Mouse (Mus musculus): Measurements from ENCODE around the gene Gys1. TPM values are rescaled to one million over a fixed set of nuclear protein-coding genes. Genes with fewer than 3 reads are reported as not detected.
A peak's percentile ranks its signal among the peaks of the same experiment; 100 is the strongest.

Gys1 gene
- total and polyA plus RNA-seq, 3 experiments = 14.0 to 27.2 (median 23.9) TPM

DNA sequence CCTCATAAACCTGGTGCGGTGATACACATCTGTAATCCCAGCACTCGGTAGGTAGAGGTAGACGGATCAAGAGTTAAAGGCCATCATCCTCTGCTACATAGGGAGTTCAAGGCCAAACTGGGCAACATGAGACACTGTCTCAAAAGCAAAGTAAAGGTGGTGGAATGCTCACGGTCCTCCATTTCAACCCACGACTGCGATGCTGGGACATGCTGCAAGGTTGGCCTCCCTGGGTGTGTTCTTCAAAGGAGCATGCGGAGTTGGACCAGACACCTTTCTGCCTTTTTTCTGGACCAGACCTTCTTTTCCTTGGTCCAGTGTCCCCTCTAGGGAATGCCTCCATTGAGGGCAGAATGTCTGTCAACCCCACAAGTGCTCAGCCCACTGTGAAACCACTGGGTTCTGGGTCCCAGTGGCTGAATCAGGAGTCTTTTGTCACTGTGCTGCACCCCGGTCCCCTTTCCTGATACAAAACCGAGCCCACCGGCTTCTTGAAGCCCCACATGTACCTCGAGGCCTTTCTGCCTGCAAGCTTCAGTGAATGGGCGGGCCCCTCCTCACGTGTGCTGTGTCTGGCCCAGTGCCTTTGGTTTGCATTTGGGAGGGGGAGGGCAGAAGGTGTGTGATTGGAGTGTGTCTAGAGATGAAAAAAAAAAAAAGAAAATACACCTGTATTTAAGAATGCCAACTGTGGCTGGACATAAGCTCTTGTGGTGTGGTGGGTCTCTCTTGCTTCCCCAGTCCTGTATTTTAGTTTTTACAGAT is 21.5 kb downstream of the Gys1 start:
- peaks cover 43 to 76% of the 10 kb centered on the region in 2 experiments for H3K36me3 ChIP-seq (replicated peaks in 1 of 2; ENCODE audit: control insufficient read depth in 1 of 2, insufficient read depth in 1 of 2, low read length in 1 of 2)

DNA sequence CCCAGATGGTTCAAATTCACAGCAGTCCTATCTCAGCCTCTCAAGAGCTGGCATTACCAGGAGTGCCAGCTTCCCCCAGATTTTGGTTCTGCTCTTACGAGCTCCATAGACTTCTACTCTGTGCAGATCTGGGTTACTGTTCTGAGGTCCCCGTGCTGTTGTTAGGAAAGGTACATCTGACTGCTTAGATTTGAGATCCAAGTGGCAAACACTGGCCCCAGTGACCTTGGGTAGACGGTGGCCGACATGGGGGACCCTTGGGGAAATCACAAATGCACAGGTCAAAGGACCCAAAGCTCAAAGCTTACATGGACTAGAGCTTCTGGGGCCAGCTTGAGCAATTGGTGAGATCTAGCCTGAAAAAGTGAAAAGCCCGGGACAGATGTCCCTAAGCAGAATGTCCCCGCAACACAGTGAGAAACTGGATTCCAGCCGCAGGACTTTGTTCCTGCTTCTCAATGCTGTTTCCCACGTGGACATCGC is 22.1 kb downstream of the Gys1 start:
- Histone ChIP-seq H3K4me2 (ENCODE audit: insufficient read depth, low read depth, poor library complexity, severe bottlenecking) (no peak overlapping the region), H3K27ac (ENCODE audit: insufficient read depth, low read depth) (no peak overlapping the region), H3K79me2 (replicated peaks; ENCODE audit: control insufficient read depth, extremely low read depth, insufficient read depth, poor library complexity, severe bottlenecking) (peaks cover 19% of the 10 kb centered on the region), H3K4me3 (replicated peaks in 1 of 3; ENCODE audit: low read depth in 2 of 3, low read length in 2 of 3, poor library complexity in 1 of 3) (peak overlapping the region in 1 of 3 experiments; percentile 50), H3K4me1 (ENCODE audit: control insufficient read depth in 1 of 2, insufficient read depth in 2 of 2) (peaks cover 8 to 35% of the 10 kb centered on the region in 2 experiments), H3K9me3 (replicated peaks; ENCODE audit: low read length) (no peaks in the 10 kb centered on the region), H3K9ac (ENCODE audit: insufficient read depth, low read depth) (no peak overlapping the region), H3K36me3 (replicated peaks in 1 of 2; ENCODE audit: control insufficient read depth in 1 of 2, insufficient read depth in 1 of 2, low read length in 1 of 2) (peaks cover 43 to 76% of the 10 kb centered on the region in 2 experiments), H3K27me3 (replicated peaks) (no peaks in the 10 kb centered on the region)
- dilution Hi-C loops (cut with MboI; ENCODE audit: extremely low pct_ligation_motif_present, extremely low pct_unique_long_range_greater_than_20kb, low sequenced_read_pairs) (no loop called here), in situ Hi-C loops (cut with MboI; ENCODE audit: low pct_ligation_motif_present, low pct_unique_long_range_greater_than_20kb, low sequenced_read_pairs) (no loop called here)
- TF ChIP-seq USF2 (conservative IDR thresholded peaks at IDR 0.05; ENCODE audit: low read depth, low read length) (no peak), MAZ (IDR thresholded peaks at IDR 0.05; ENCODE audit: low read depth, low read length) (0 out of 2 replicates have a peak, but pooled peaks have one; percentile 2)
- no peak for DNase-seq (ENCODE audit: extremely low read depth)

More for the DNA sequence above, 21.5 kb downstream of the Gys1 start:
- Histone ChIP-seq H3K4me1 (ENCODE audit: control insufficient read depth in 1 of 2, insufficient read depth in 2 of 2) (peaks cover 7 to 34% of the 10 kb centered on the region in 2 experiments), H3K4me2 (ENCODE audit: insufficient read depth, low read depth, poor library complexity, severe bottlenecking) (no peak overlapping the region), H3K27ac (ENCODE audit: insufficient read depth, low read depth) (no peak overlapping the region), H3K9ac (ENCODE audit: insufficient read depth, low read depth) (no peak overlapping the region), H3K27me3 (replicated peaks) (no peaks in the 10 kb centered on the region), H3K79me2 (replicated peaks; ENCODE audit: control insufficient read depth, extremely low read depth, insufficient read depth, poor library complexity, severe bottlenecking) (peaks cover 19% of the 10 kb centered on the region), H3K9me3 (replicated peaks; ENCODE audit: low read length) (no peaks in the 10 kb centered on the region), H3K4me3 (replicated peaks in 1 of 3; ENCODE audit: low read depth in 2 of 3, low read length in 2 of 3, poor library complexity in 1 of 3) (no peak overlapping the region)
- TF ChIP-seq ZNF384 (IDR thresholded peaks at IDR 0.05; ENCODE audit: low read depth, low read length) (peak; percentile 31), MEF2A (IDR thresholded peaks at IDR 0.05; ENCODE audit: borderline replicate concordance, low read depth, low read length) (no peak)
- no peak for DNase-seq (ENCODE audit: extremely low read depth)
- in situ Hi-C loops (cut with MboI; ENCODE audit: low pct_ligation_motif_present, low pct_unique_long_range_greater_than_20kb, low sequenced_read_pairs) = no loop called here
- dilution Hi-C loops (cut with MboI; ENCODE audit: extremely low pct_ligation_motif_present, extremely low pct_unique_long_range_greater_than_20kb, low sequenced_read_pairs) = no loop called here

DNA sequence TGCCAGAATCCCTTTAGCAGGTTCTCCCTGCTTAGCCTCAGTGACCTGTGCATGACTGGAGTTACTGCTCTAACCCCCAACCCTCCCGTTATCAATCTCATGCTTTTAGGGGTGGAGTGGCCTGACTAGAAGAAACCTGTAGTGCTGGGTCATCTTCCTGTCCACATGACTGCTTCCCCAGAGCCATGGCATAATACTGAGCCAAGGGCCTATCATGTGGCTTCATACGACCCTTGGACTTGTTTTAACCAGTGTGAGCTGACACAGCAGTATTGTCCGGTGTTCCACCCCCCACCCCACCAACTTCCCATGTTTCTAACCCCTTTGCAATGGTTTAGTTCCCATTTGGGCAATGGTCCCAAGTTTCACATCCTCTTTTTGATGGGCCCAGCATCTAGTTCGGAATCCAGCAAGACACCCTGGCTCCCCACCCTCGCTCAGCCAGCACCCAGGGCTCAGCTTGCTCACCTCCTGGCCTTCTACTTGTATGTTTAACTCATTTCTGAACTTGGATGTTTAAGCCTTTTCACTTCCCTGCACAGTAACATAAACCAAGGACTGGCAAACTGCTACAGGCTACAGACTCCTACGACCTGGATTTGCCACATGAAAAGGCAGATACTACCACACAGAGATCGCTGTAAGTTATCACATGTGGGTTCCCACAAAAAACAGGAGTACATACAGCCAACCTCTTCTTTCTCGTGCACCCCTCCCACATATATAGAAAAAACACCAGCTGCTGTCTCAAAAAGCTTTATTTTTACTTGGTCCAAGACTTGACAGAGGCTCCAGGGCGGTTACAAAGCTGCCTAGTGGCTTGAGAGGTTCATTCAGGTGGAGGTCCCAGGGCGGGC is 22.8 kb downstream of the Gys1 start:
- dilution Hi-C loops (cut with MboI; ENCODE audit: extremely low pct_ligation_motif_present, extremely low pct_unique_long_range_greater_than_20kb, low sequenced_read_pairs) (no loop called here), in situ Hi-C loops (cut with MboI; ENCODE audit: low pct_ligation_motif_present, low pct_unique_long_range_greater_than_20kb, low sequenced_read_pairs) (no loop called here)
- peaks cover 19% of the 10 kb centered on the region for H3K79me2 ChIP-seq (replicated peaks; ENCODE audit: control insufficient read depth, extremely low read depth, insufficient read depth, poor library complexity, severe bottlenecking)
- H3K4me3 ChIP-seq (replicated peaks in 1 of 3; ENCODE audit: low read depth in 2 of 3, low read length in 2 of 3, poor library complexity in 1 of 3) = peak overlapping the region in 2 of 3 experiments; percentile 34 to 50
- H3K4me1 ChIP-seq (ENCODE audit: control insufficient read depth in 1 of 2, insufficient read depth in 2 of 2) = peaks cover 10 to 39% of the 10 kb centered on the region in 2 experiments
- peak overlapping the region; percentile 65 for H3K4me2 ChIP-seq (ENCODE audit: insufficient read depth, low read depth, poor library complexity, severe bottlenecking)
- no peak overlapping the region for H3K27ac ChIP-seq (ENCODE audit: insufficient read depth, low read depth)
- no peaks in the 10 kb centered on the region for H3K27me3 ChIP-seq (replicated peaks)
- no peak for DNase-seq (ENCODE audit: extremely low read depth)
- peaks cover 44 to 74% of the 10 kb centered on the region in 2 experiments for H3K36me3 ChIP-seq (replicated peaks in 1 of 2; ENCODE audit: control insufficient read depth in 1 of 2, insufficient read depth in 1 of 2, low read length in 1 of 2)
- H3K9ac ChIP-seq (ENCODE audit: insufficient read depth, low read depth) = peak overlapping the region; percentile 45; the same call in 1 of the 2 replicates
- H3K9me3 ChIP-seq (replicated peaks; ENCODE audit: low read length) = no peaks in the 10 kb centered on the region
- no peak for TF ChIP-seq USF1 (IDR thresholded peaks at IDR 0.05; ENCODE audit: low read depth, low read length)
- no peak for TF ChIP-seq ELF1 (IDR thresholded peaks at IDR 0.05; ENCODE audit: low read depth, low read length)
- no peak for TF ChIP-seq NRF1 (IDR thresholded peaks at IDR 0.05; ENCODE audit: low read depth, low read length)
- no peak for TF ChIP-seq PAX5 (IDR thresholded peaks at IDR 0.05; ENCODE audit: low read length)
- no peak for TF ChIP-seq ZMIZ1 (IDR thresholded peaks at IDR 0.05; ENCODE audit: low read depth, low read length)
- TF ChIP-seq JUN (IDR thresholded peaks at IDR 0.05; ENCODE audit: insufficient read depth, low read depth, low read length) = no peak
- no peak for TF ChIP-seq EP300 (IDR thresholded peaks at IDR 0.05; ENCODE audit: low read length)
- no peak for TF ChIP-seq RAD21 (IDR thresholded peaks at IDR 0.05; ENCODE audit: low read depth, low read length)
- no peak for TF ChIP-seq RCOR1 (conservative IDR thresholded peaks at IDR 0.05; ENCODE audit: low read depth, low read length)
- no peak for TF ChIP-seq SIN3A (IDR thresholded peaks at IDR 0.05; ENCODE audit: low read length)
- peak; percentile 31 for TF ChIP-seq CHD2 (IDR thresholded peaks at IDR 0.05; ENCODE audit: low read length)
- TF ChIP-seq ETS1 (conservative IDR thresholded peaks at IDR 0.05; ENCODE audit: low read depth, low read length) = no peak
- TF ChIP-seq MAFK (IDR thresholded peaks at IDR 0.05; ENCODE audit: insufficient replicate concordance, low read length) = peak; percentile 76
- no peak; the same call in 1 of the 2 replicates for TF ChIP-seq MXI1 (IDR thresholded peaks at IDR 0.05; ENCODE audit: low read depth, low read length)
- TF ChIP-seq USF2 (conservative IDR thresholded peaks at IDR 0.05; ENCODE audit: low read depth, low read length) = no peak
- no peak for TF ChIP-seq CTCF (conservative IDR thresholded peaks at IDR 0.05 in 1 of 2, IDR thresholded peaks at IDR 0.05 in 1 of 2; ENCODE audit: low read depth in 2 of 2, low read length in 2 of 2)
- 0 out of 2 replicates have a peak, but pooled peaks have one; percentile 30 for TF ChIP-seq NELFE (IDR thresholded peaks at IDR 0.05; ENCODE audit: low read depth, low read length)
- TF ChIP-seq POLR2AphosphoS2 (IDR thresholded peaks at IDR 0.05; ENCODE audit: low read depth, low read length) = peak; percentile 96
- no peak for TF ChIP-seq BHLHE40 (IDR thresholded peaks at IDR 0.05; ENCODE audit: low read depth, low read length)

Data from CH12.LX (cell line).